Mouse (Mus musculus): ENCODE measurements around the gene Macrod1. TPM values are rescaled to one million over a fixed set of nuclear protein-coding genes. Genes with fewer than 3 reads are reported as not detected.
A peak's percentile ranks its signal among the peaks of the same experiment; 100 is the strongest.

Gene Macrod1
- polyA plus RNA-seq, 1 experiment from 2014 or later: 32.9 TPM

DNA sequence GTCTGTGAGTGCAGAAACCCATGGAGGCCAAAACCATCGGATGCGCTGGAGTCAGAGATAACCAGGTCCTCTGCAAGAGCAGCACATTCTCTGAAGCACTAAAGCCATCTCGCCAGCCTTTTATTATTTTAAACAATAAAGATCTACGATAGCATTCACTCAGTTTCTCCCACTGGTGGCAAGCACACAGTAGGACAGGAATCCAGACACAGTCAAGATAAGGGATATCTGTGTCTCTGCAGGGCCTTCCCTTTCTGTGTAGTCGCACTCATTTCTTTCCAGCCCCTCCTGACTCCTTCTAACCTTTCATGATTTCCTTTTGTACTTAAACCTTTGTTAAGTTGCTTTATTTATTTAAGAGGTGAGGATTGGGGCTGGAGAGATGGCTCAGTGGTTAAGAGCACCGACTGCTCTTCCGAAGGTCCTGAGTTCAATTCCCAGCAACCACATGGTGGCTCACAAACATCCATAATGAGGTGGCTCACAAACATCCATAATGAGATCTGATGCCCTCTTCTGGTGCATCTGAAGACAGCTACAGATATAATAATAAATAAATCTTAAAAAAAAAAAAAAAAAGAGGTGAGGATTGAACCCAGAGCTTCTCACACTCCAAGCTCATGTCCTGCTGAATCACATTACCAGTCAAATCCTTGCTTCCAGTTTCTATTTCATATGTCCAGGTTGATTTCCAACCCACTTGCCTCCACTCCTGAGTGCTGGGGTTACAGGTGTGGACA is 153.5 kb downstream of the Macrod1 start:
- no peaks in the 10 kb centered on the region for H3K27me3 ChIP-seq (replicated peaks)
- H3K27ac ChIP-seq (replicated peaks): no peak overlapping the region
- H3K9ac ChIP-seq: no peak overlapping the region
- no peak overlapping the region for H3K4me3 ChIP-seq
- peaks cover 35% of the 10 kb centered on the region for H3K4me1 ChIP-seq
- 80% methylated on average over 7 of the region's 7 CpGs for WGBS
- H3K9me3 ChIP-seq: no peaks in the 10 kb centered on the region
- no peak for ATAC-seq (ENCODE audit: extremely low read depth, insufficient number of reproducible peaks, low FRiP score, low TSS enrichment)
- H3K36me3 ChIP-seq: peaks cover 45% of the 10 kb centered on the region
- no peak overlapping the region for H3K4me2 ChIP-seq

GRCm38 (mm10) chr19:7212216-7212615 is 155.6 kb downstream of the Macrod1 start:
- peaks cover 57% of the 10 kb centered on the region for H3K36me3 ChIP-seq

GRCm38 (mm10) chr19:7213010-7213409 is 156.4 kb downstream of the Macrod1 start:
- no peak overlapping the region for H3K4me2 ChIP-seq
- peaks cover 57% of the 10 kb centered on the region for H3K36me3 ChIP-seq
- no peaks in the 10 kb centered on the region for H3K9me3 ChIP-seq
- 88% methylated on average over 3 of the region's 3 CpGs for WGBS
- no peak overlapping the region for H3K4me3 ChIP-seq
- no peak overlapping the region for H3K27ac ChIP-seq (replicated peaks)
- H3K27me3 ChIP-seq (replicated peaks): no peaks in the 10 kb centered on the region
- no peak overlapping the region for H3K9ac ChIP-seq
- no peak for ATAC-seq (ENCODE audit: extremely low read depth, insufficient number of reproducible peaks, low FRiP score, low TSS enrichment)
- peaks cover 42% of the 10 kb centered on the region for H3K4me1 ChIP-seq

More at GRCm38 (mm10) chr19:7212216-7212615, 155.6 kb downstream of the Macrod1 start:
- no peaks in the 10 kb centered on the region for H3K9me3 ChIP-seq
- H3K27me3 ChIP-seq (replicated peaks): no peaks in the 10 kb centered on the region
- H3K4me2 ChIP-seq: no peak overlapping the region
- H3K4me1 ChIP-seq: peaks cover 40% of the 10 kb centered on the region
- ATAC-seq (ENCODE audit: extremely low read depth, insufficient number of reproducible peaks, low FRiP score, low TSS enrichment): no peak
- H3K27ac ChIP-seq (replicated peaks): no peak overlapping the region
- H3K9ac ChIP-seq: no peak overlapping the region
- WGBS: 67% methylated on average over 1 of the region's 1 CpGs
- H3K4me3 ChIP-seq: no peak overlapping the region

DNA sequence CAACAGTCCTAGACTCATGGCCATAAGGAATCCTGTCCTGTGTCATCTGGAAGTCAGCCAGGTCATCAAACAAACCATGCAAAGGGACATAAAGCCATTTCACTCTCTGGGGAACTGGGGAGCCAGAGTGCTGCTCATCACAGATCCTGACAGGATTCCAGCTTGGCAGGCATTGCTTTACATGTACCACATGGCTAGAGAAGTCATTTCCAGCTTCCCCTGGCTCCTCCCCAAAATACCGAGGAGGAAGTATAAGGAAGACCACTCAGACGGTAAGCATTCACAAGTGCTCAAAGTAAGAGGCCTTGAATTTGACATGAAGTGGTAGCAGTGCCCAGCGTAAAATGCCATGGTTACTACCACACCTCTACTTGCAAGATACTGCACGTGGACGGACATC is 157.9 kb downstream of the Macrod1 start:
- H3K4me2 ChIP-seq: peak overlapping the region; percentile 70
- peaks cover 45% of the 10 kb centered on the region for H3K4me1 ChIP-seq
- no peaks in the 10 kb centered on the region for H3K27me3 ChIP-seq (replicated peaks)
- no peak overlapping the region for H3K27ac ChIP-seq (replicated peaks)
- H3K9me3 ChIP-seq: no peaks in the 10 kb centered on the region
- H3K36me3 ChIP-seq: peaks cover 56% of the 10 kb centered on the region
- 75% methylated on average over 5 of the region's 5 CpGs for WGBS
- 0 out of 2 replicates have a peak overlapping the region, but pooled peaks have one; percentile 11 for H3K9ac ChIP-seq
- no peak for ATAC-seq (ENCODE audit: extremely low read depth, insufficient number of reproducible peaks, low FRiP score, low TSS enrichment)
- no peak overlapping the region for H3K4me3 ChIP-seq

DNA sequence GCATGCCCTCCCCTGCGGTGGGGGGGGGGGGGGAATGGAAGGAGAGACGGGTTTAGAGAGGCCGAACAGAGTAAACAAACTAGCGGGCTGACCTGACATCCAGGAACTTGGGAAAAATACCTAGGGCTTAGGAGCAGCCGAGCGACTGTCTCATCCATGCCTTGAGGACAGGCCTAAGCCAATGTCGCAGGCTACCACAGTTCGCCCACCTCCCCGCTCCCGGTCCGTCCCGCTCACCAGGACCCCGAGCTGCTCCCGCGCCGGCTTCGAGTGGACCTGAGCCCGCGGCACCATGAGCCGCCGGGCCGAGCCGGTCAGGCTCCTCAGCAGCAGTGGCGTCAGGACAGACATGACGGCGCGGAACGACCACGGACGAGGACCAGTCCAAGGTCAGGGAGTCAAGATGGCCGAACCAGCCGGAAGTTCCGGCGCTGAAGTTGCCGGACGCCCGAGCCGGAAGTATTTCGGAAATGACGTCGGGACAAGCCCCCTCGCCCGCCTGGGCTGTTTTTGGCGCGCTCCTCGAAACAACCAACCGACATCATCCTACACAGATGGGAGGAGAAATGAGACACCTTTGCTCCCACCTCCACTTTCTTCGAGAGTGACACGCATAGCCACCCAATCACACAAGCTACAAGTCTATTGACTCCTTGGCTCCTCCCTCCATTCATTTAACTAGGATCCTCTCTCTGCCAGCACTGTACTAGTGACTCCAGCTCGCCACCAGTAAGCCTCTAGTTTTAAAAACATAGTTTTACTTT is 160.7 kb downstream of the Macrod1 start, which contains the start of gene Cox8a:
TSS of gene Cox8a (minus strand) at position 455 of the 764 bp plus-strand sequence.
- Histone ChIP-seq H3K27ac (replicated peaks) (peak within 1 kb of the TSS; percentile 91), H3K4me3 (peak within 1 kb of the TSS; percentile 75), H3K27me3 (replicated peaks) (no peaks in the 10 kb centered on the region), H3K4me1 (peaks cover 45% of the 10 kb centered on the region), H3K9me3 (no peaks in the 10 kb centered on the region), H3K4me2 (peak within 1 kb of the TSS; percentile 70), H3K36me3 (peaks cover 35% of the 10 kb centered on the region), H3K9ac (peak within 1 kb of the TSS; percentile 95)
- ATAC-seq (ENCODE audit: extremely low read depth, insufficient number of reproducible peaks, low FRiP score, low TSS enrichment): peak; percentile 90
- under 1% methylated on average over 50 of the region's 50 CpGs for WGBS

DNA sequence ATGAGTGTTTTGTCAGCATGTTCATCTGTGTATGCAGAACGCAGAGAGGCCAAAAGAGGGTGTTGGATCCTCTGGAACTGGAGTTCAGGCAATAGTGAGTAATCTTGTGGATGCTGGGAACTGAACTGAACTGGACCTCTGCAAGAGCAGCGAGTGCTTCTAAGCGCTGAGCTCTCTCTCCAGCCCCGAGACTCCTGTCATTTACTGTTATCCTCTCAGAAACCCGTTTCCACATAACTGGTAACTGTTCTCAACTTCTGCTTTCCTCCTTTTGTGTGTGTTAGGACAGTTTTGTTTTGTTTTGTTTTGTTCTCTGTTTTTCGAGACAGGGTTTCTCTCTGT is 161.3 kb downstream of the Macrod1 start:
- Histone ChIP-seq H3K36me3 (peaks cover 33% of the 10 kb centered on the region), H3K4me3 (peak overlapping the region; percentile 75), H3K9ac (peak overlapping the region; percentile 61), H3K9me3 (no peaks in the 10 kb centered on the region), H3K27me3 (replicated peaks) (no peaks in the 10 kb centered on the region), H3K4me2 (peak overlapping the region; percentile 70), H3K4me1 (peaks cover 45% of the 10 kb centered on the region), H3K27ac (replicated peaks) (no peak overlapping the region)
- no peak for ATAC-seq (ENCODE audit: extremely low read depth, insufficient number of reproducible peaks, low FRiP score, low TSS enrichment)
- WGBS: 7% methylated on average over 6 of the region's 6 CpGs

DNA sequence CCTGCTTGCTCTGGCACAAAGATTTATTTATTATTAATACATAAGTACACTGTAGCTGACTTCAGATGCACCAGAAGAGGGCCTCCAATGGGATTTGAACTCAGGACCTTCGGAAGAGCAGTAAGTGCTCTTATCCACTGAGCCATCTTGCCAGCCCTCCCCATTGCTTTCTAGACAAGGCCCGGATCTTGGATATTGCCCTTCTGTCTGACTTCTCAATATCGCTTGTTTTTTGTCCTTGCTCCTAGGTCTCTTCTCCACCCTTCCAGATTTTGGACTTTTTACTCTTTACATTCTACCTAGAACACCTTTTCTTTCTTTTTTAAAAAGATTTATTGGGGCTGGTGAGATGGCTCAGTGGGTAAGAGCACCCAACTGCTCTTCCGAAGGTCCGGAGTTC is 162.1 kb downstream of the Macrod1 start:
- Histone ChIP-seq H3K4me1 (peaks cover 41% of the 10 kb centered on the region), H3K27ac (replicated peaks) (no peak overlapping the region), H3K4me2 (no peak overlapping the region), H3K4me3 (no peak overlapping the region), H3K9ac (no peak overlapping the region), H3K36me3 (peaks cover 25% of the 10 kb centered on the region), H3K9me3 (no peaks in the 10 kb centered on the region), H3K27me3 (replicated peaks) (no peaks in the 10 kb centered on the region)
- no peak for ATAC-seq (ENCODE audit: extremely low read depth, insufficient number of reproducible peaks, low FRiP score, low TSS enrichment)
- WGBS: 92% methylated on average over 5 of the region's 5 CpGs

DNA sequence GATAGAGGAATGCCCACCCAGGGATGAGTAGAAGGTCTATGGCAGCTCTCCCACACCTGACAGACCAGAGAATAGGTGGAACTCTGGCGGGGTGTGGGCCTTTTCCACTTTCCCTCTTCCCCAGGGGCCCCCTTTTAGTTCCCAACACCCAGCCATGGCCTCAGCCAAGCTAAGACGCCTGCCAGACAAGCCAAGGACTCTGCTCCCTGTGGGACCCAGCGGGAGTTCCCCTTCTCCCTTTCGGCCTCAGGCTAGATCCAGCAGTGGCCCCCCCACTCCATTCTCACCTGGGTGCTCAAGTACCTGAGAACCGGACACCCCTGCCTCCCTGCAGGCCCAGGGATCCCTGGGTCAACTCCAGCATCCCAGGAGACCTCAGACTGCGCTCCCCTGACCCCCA is 165.6 kb downstream of the Macrod1 start:
- no peak for ATAC-seq (ENCODE audit: extremely low read depth, insufficient number of reproducible peaks, low FRiP score, low TSS enrichment)
- no peaks in the 10 kb centered on the region for H3K27me3 ChIP-seq (replicated peaks)
- H3K36me3 ChIP-seq: peaks cover 18% of the 10 kb centered on the region
- 86% methylated on average over 6 of the region's 6 CpGs for WGBS
- no peak overlapping the region for H3K9ac ChIP-seq
- no peak overlapping the region for H3K4me3 ChIP-seq
- H3K4me2 ChIP-seq: no peak overlapping the region
- peaks cover 10% of the 10 kb centered on the region for H3K4me1 ChIP-seq
- no peak overlapping the region for H3K27ac ChIP-seq (replicated peaks)
- no peaks in the 10 kb centered on the region for H3K9me3 ChIP-seq

GRCm38 (mm10) chr19:7223488-7223887 is 166.9 kb downstream of the Macrod1 start:
- H3K4me2 ChIP-seq: no peak overlapping the region
- H3K27me3 ChIP-seq (replicated peaks): no peaks in the 10 kb centered on the region
- H3K4me3 ChIP-seq: no peak overlapping the region
- peaks cover 31% of the 10 kb centered on the region for H3K36me3 ChIP-seq
- no peak for ATAC-seq (ENCODE audit: extremely low read depth, insufficient number of reproducible peaks, low FRiP score, low TSS enrichment)
- 0 out of 2 replicates have a peak overlapping the region, but pooled peaks have one; percentile 24 for H3K9ac ChIP-seq
- no peaks in the 10 kb centered on the region for H3K9me3 ChIP-seq
- no peak overlapping the region for H3K27ac ChIP-seq (replicated peaks)
- H3K4me1 ChIP-seq: 0 out of 2 replicates have a peak, but pooled peaks cover 4% of the 10 kb centered on the region

DNA sequence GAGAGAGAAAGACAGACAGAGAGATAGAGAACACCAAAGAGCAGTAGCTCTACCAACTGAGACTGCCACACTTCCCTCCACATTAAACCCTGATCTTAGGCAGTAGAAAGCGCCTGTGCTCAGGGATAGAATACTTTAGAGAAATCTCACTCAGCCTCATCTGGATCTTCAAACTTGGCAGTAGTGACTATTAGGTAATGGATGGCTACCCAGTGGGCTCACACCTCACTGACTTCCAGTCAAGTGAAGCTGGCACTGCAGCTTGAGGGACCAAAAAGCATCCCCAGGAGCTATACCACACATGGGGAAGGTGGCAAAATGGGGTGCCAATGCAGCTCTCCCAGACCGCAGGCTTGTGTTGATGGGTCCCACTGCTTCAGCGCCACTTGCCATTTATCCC is 167.6 kb downstream of the Macrod1 start:
- Histone ChIP-seq H3K9me3 (no peaks in the 10 kb centered on the region), H3K4me3 (no peak overlapping the region), H3K36me3 (peaks cover 39% of the 10 kb centered on the region), H3K4me2 (no peak overlapping the region), H3K27me3 (replicated peaks) (no peaks in the 10 kb centered on the region), H3K9ac (no peak overlapping the region), H3K27ac (replicated peaks) (no peak overlapping the region), H3K4me1 (0 out of 2 replicates have a peak, but pooled peaks cover 4% of the 10 kb centered on the region)
- WGBS: 85% methylated on average over 3 of the region's 3 CpGs
- ATAC-seq (ENCODE audit: extremely low read depth, insufficient number of reproducible peaks, low FRiP score, low TSS enrichment): no peak

GRCm38 (mm10) chr19:7225096-7225690 is 168.6 kb downstream of the Macrod1 start:
- Histone ChIP-seq H3K9me3 (no peaks in the 10 kb centered on the region), H3K4me2 (no peak overlapping the region), H3K4me3 (no peak overlapping the region), H3K27me3 (replicated peaks) (no peaks in the 10 kb centered on the region), H3K36me3 (peaks cover 48% of the 10 kb centered on the region), H3K4me1 (0 out of 2 replicates have a peak, but pooled peaks cover 4% of the 10 kb centered on the region), H3K27ac (replicated peaks) (no peak overlapping the region), H3K9ac (no peak overlapping the region)
- 83% methylated on average over 9 of the region's 9 CpGs for WGBS
- ATAC-seq (ENCODE audit: extremely low read depth, insufficient number of reproducible peaks, low FRiP score, low TSS enrichment): no peak
